Mouse (Mus musculus): ENCODE measurements around the gene Adarb2. TPM values are rescaled to one million over a fixed set of nuclear protein-coding genes. Genes with fewer than 3 reads are reported as not detected.

The Adarb2 gene
- polyA plus RNA-seq, 1 experiment from 2014 or later: 0.29 TPM

GRCm38 (mm10) chr13:8424019-8424719, 221.5 kb downstream of the Adarb2 start:
- Histone ChIP-seq H3K9ac (ENCODE audit: low read length) (no peak overlapping the region), H3K9me3 (ENCODE audit: control insufficient read depth, low read length) (no peaks in the 10 kb centered on the region), H3K27ac (ENCODE audit: low read length) (no peak overlapping the region), H3K36me3 (ENCODE audit: control insufficient read depth, insufficient read depth, low read length) (no peaks in the 10 kb centered on the region), H3K27me3 (ENCODE audit: control insufficient read depth, insufficient read depth, low read depth, low read length) (no peaks in the 10 kb centered on the region), H3K4me2 (ENCODE audit: low read depth, low read length) (no peak overlapping the region), H3K4me3 (ENCODE audit: low read length) (no peak overlapping the region), H3K4me1 (replicated peaks; ENCODE audit: control insufficient read depth, insufficient read depth, low read length) (no peaks in the 10 kb centered on the region)
- no peak for ATAC-seq (ENCODE audit: low read depth)
- WGBS: 85% methylated on average over 15 of the region's 15 CpGs

GRCm38 (mm10) chr13:8439188-8439835, 236.6 kb downstream of the Adarb2 start:
- no peak overlapping the region for H3K27ac ChIP-seq (ENCODE audit: low read length)

GRCm38 (mm10) chr13:8445415-8445814, 242.7 kb downstream of the Adarb2 start:
- H3K4me1 ChIP-seq (replicated peaks; ENCODE audit: control insufficient read depth, insufficient read depth, low read length): no peaks in the 10 kb centered on the region
- H3K36me3 ChIP-seq (ENCODE audit: control insufficient read depth, insufficient read depth, low read length): no peaks in the 10 kb centered on the region
- no peaks in the 10 kb centered on the region for H3K27me3 ChIP-seq (ENCODE audit: control insufficient read depth, insufficient read depth, low read depth, low read length)
- no peak overlapping the region for H3K9ac ChIP-seq (ENCODE audit: low read length)
- ATAC-seq (ENCODE audit: low read depth): no peak
- WGBS: 63% methylated on average over 2 of the region's 2 CpGs
- H3K4me2 ChIP-seq (ENCODE audit: low read depth, low read length): no peak overlapping the region
- no peak overlapping the region for H3K27ac ChIP-seq (ENCODE audit: low read length)
- no peak overlapping the region for H3K4me3 ChIP-seq (ENCODE audit: low read length)
- H3K9me3 ChIP-seq (ENCODE audit: control insufficient read depth, low read length): no peaks in the 10 kb centered on the region

More at GRCm38 (mm10) chr13:8439188-8439835, 236.6 kb downstream of the Adarb2 start:
- H3K4me2 ChIP-seq (ENCODE audit: low read depth, low read length): no peak overlapping the region
- H3K9me3 ChIP-seq (ENCODE audit: control insufficient read depth, low read length): no peaks in the 10 kb centered on the region
- no peak for ATAC-seq (ENCODE audit: low read depth)
- WGBS: 88% methylated on average over 4 of the region's 4 CpGs
- H3K27me3 ChIP-seq (ENCODE audit: control insufficient read depth, insufficient read depth, low read depth, low read length): no peaks in the 10 kb centered on the region
- H3K4me3 ChIP-seq (ENCODE audit: low read length): no peak overlapping the region
- no peaks in the 10 kb centered on the region for H3K36me3 ChIP-seq (ENCODE audit: control insufficient read depth, insufficient read depth, low read length)
- H3K9ac ChIP-seq (ENCODE audit: low read length): no peak overlapping the region
- H3K4me1 ChIP-seq (replicated peaks; ENCODE audit: control insufficient read depth, insufficient read depth, low read length): no peaks in the 10 kb centered on the region

GRCm38 (mm10) chr13:8448192-8448879, 245.7 kb downstream of the Adarb2 start:
- Histone ChIP-seq H3K36me3 (ENCODE audit: control insufficient read depth, insufficient read depth, low read length) (no peaks in the 10 kb centered on the region), H3K4me3 (ENCODE audit: low read length) (no peak overlapping the region), H3K9me3 (ENCODE audit: control insufficient read depth, low read length) (no peaks in the 10 kb centered on the region), H3K4me1 (replicated peaks; ENCODE audit: control insufficient read depth, insufficient read depth, low read length) (no peaks in the 10 kb centered on the region), H3K9ac (ENCODE audit: low read length) (no peak overlapping the region), H3K27ac (ENCODE audit: low read length) (no peak overlapping the region), H3K27me3 (ENCODE audit: control insufficient read depth, insufficient read depth, low read depth, low read length) (no peaks in the 10 kb centered on the region), H3K4me2 (ENCODE audit: low read depth, low read length) (no peak overlapping the region)
- ATAC-seq (ENCODE audit: low read depth): no peak
- WGBS: 56% methylated on average over 8 of the region's 8 CpGs

- H3K9me3 ChIP-seq (ENCODE audit: control insufficient read depth, low read length): no peaks in the 10 kb centered on the region
- H3K9ac ChIP-seq (ENCODE audit: low read length): no peak overlapping the region
- H3K27me3 ChIP-seq (ENCODE audit: control insufficient read depth, insufficient read depth, low read depth, low read length): no peaks in the 10 kb centered on the region
- no peaks in the 10 kb centered on the region for H3K4me1 ChIP-seq (replicated peaks; ENCODE audit: control insufficient read depth, insufficient read depth, low read length)
- no peak overlapping the region for H3K27ac ChIP-seq (ENCODE audit: low read length)
- H3K4me2 ChIP-seq (ENCODE audit: low read depth, low read length): no peak overlapping the region
- no peaks in the 10 kb centered on the region for H3K36me3 ChIP-seq (ENCODE audit: control insufficient read depth, insufficient read depth, low read length)
- 83% methylated on average over 4 of the region's 4 CpGs for WGBS
- ATAC-seq (ENCODE audit: low read depth): no peak
- H3K4me3 ChIP-seq (ENCODE audit: low read length): no peak overlapping the region
These were observed 248.9 kb downstream of the Adarb2 start for GRCm38 (mm10) chr13:8451581-8451980.

- H3K27ac ChIP-seq (ENCODE audit: low read length): no peak overlapping the region
- no peaks in the 10 kb centered on the region for H3K4me1 ChIP-seq (replicated peaks; ENCODE audit: control insufficient read depth, insufficient read depth, low read length)
- ATAC-seq (ENCODE audit: low read depth): no peak
- no peak overlapping the region for H3K4me2 ChIP-seq (ENCODE audit: low read depth, low read length)
- no peak overlapping the region for H3K9ac ChIP-seq (ENCODE audit: low read length)
- H3K4me3 ChIP-seq (ENCODE audit: low read length): no peak overlapping the region
- no peaks in the 10 kb centered on the region for H3K36me3 ChIP-seq (ENCODE audit: control insufficient read depth, insufficient read depth, low read length)
- 46% methylated on average over 3 of the region's 3 CpGs for WGBS
- no peaks in the 10 kb centered on the region for H3K9me3 ChIP-seq (ENCODE audit: control insufficient read depth, low read length)
- no peaks in the 10 kb centered on the region for H3K27me3 ChIP-seq (ENCODE audit: control insufficient read depth, insufficient read depth, low read depth, low read length)
These were observed 254.2 kb downstream of the Adarb2 start for GRCm38 (mm10) chr13:8456886-8457285.

- no peak overlapping the region for H3K27ac ChIP-seq (ENCODE audit: low read length)
- no peaks in the 10 kb centered on the region for H3K4me1 ChIP-seq (replicated peaks; ENCODE audit: control insufficient read depth, insufficient read depth, low read length)
- 76% methylated on average over 3 of the region's 3 CpGs for WGBS
- no peak overlapping the region for H3K9ac ChIP-seq (ENCODE audit: low read length)
- no peaks in the 10 kb centered on the region for H3K9me3 ChIP-seq (ENCODE audit: control insufficient read depth, low read length)
- no peak overlapping the region for H3K4me2 ChIP-seq (ENCODE audit: low read depth, low read length)
- no peak for ATAC-seq (ENCODE audit: low read depth)
- no peaks in the 10 kb centered on the region for H3K36me3 ChIP-seq (ENCODE audit: control insufficient read depth, insufficient read depth, low read length)
- H3K4me3 ChIP-seq (ENCODE audit: low read length): no peak overlapping the region
- no peaks in the 10 kb centered on the region for H3K27me3 ChIP-seq (ENCODE audit: control insufficient read depth, insufficient read depth, low read depth, low read length)
These were observed 255.2 kb downstream of the Adarb2 start for GRCm38 (mm10) chr13:8457831-8458230.

- Histone ChIP-seq H3K9ac (ENCODE audit: low read length) (no peak overlapping the region), H3K4me2 (ENCODE audit: low read depth, low read length) (no peak overlapping the region), H3K36me3 (ENCODE audit: control insufficient read depth, insufficient read depth, low read length) (no peaks in the 10 kb centered on the region), H3K4me3 (ENCODE audit: low read length) (no peak overlapping the region), H3K27ac (ENCODE audit: low read length) (no peak overlapping the region), H3K27me3 (ENCODE audit: control insufficient read depth, insufficient read depth, low read depth, low read length) (no peaks in the 10 kb centered on the region), H3K4me1 (replicated peaks; ENCODE audit: control insufficient read depth, insufficient read depth, low read length) (no peaks in the 10 kb centered on the region), H3K9me3 (ENCODE audit: control insufficient read depth, low read length) (no peaks in the 10 kb centered on the region)
- no peak for ATAC-seq (ENCODE audit: low read depth)
- 76% methylated on average over 12 of the region's 12 CpGs for WGBS
These were observed 265.1 kb downstream of the Adarb2 start for GRCm38 (mm10) chr13:8467591-8468366.

- H3K9ac ChIP-seq (ENCODE audit: low read length): no peak overlapping the region
- no peaks in the 10 kb centered on the region for H3K27me3 ChIP-seq (ENCODE audit: control insufficient read depth, insufficient read depth, low read depth, low read length)
- no peak for ATAC-seq (ENCODE audit: low read depth)
- H3K36me3 ChIP-seq (ENCODE audit: control insufficient read depth, insufficient read depth, low read length): no peaks in the 10 kb centered on the region
- no peak overlapping the region for H3K27ac ChIP-seq (ENCODE audit: low read length)
- no peak overlapping the region for H3K4me2 ChIP-seq (ENCODE audit: low read depth, low read length)
- WGBS: 43% methylated on average over 3 of the region's 3 CpGs
- H3K4me3 ChIP-seq (ENCODE audit: low read length): no peak overlapping the region
- no peaks in the 10 kb centered on the region for H3K4me1 ChIP-seq (replicated peaks; ENCODE audit: control insufficient read depth, insufficient read depth, low read length)
- H3K9me3 ChIP-seq (ENCODE audit: control insufficient read depth, low read length): no peaks in the 10 kb centered on the region
These were observed 273.6 kb downstream of the Adarb2 start for GRCm38 (mm10) chr13:8476237-8476636.
